Mouse (Mus musculus) limb, embryonic 14.5 days (tissue): ENCODE data around the gene Samd10. TPM values are rescaled to one million over a fixed set of nuclear protein-coding genes. Genes with fewer than 3 reads are reported as not detected.

ENCODE experiments used
- ATAC-seq: fragments of 200-750 bp; cut with Nextera tagmentation; 2 replicates; pipeline ENCODE4 v1.8.0; 2017; ENCODE audit warnings: low read depth, moderate number of reproducible peaks, moderate TSS enrichment; ENCODE audit not compliant: low FRiP score
- DNase-seq: peaks from one replicate; pipeline ENCODE4 v3.0.0-alpha.2; 2015; ENCODE audit warnings: low spot score
- H3K27ac ChIP-seq: fragments of 300-500 bp; sonication (generic); replicated peaks from 2 replicates; pipeline ENCODE4 v1.5.1; 2014; ENCODE audit warnings: low read depth, mild to moderate bottlenecking, low read length, moderate library complexity, mixed read lengths
- H3K27me3 ChIP-seq: fragments of 300-500 bp; sonication (generic); 2 replicates; pipeline ENCODE4 v1.6.1; 2014; ENCODE audit warnings: low read length, mixed read lengths; ENCODE audit not compliant: control insufficient read depth, insufficient read depth
- H3K36me3 ChIP-seq: fragments of 300-500 bp; sonication (generic); 2 replicates; pipeline ENCODE4 v1.6.1; 2014; ENCODE audit warnings: mild to moderate bottlenecking, low read length, moderate library complexity, mixed read lengths; ENCODE audit not compliant: control insufficient read depth, insufficient read depth
- H3K4me1 ChIP-seq: fragments of 300-500 bp; sonication (generic); 2 replicates; pipeline ENCODE4 v1.6.1; 2014; ENCODE audit warnings: antibody characterized with exemption, low read length, mixed read lengths; ENCODE audit not compliant: control insufficient read depth, insufficient read depth
- H3K4me2 ChIP-seq: fragments of 300-500 bp; sonication (generic); replicated peaks from 2 replicates; pipeline ENCODE4 v1.6.1; 2014; ENCODE audit warnings: low read depth, mild to moderate bottlenecking, low read length, moderate library complexity; ENCODE audit not compliant: severe bottlenecking
- H3K4me3 ChIP-seq: fragments of 300-500 bp; sonication (generic); replicated peaks from 2 replicates; pipeline ENCODE4 v1.5.1; 2014; ENCODE audit warnings: low read length
- H3K9ac ChIP-seq: fragments of 300-500 bp; sonication (generic); 2 replicates; pipeline ENCODE4 v1.6.1; 2014; ENCODE audit warnings: mild to moderate bottlenecking, low read depth, low read length, moderate library complexity; ENCODE audit not compliant: severe bottlenecking
- H3K9me3 ChIP-seq: fragments of 300-500 bp; sonication (generic); 2 replicates; pipeline ENCODE4 v1.6.1; 2016; ENCODE audit warnings: low read length; ENCODE audit not compliant: control insufficient read depth
- POLR2A ChIP-seq: fragments of 200-500 bp; IDR thresholded peaks from 2 replicates; pipeline ENCODE4 v1.8.0; 2012; ENCODE audit warnings: inconsistent platforms, mild to moderate bottlenecking, moderate library complexity, borderline replicate concordance; ENCODE audit not compliant: insufficient read depth, insufficient read length; ENCODE audit errors: extremely low read depth
- WGBS: fragments of 180-500 bp; shearing (Covaris S2); extraction: QIAGEN DNeasy Blood & Tissue Kit; methylation state at CpG from one replicate; pipeline ENCODE4 v1.1.7; 2014; 5-methylcytosine and 5-hydroxymethylcytosine counted together
- polyA plus RNA-seq, 2 experiments: library from polyadenylated mRNA; depleted of rRNA in 1 of 2; stranded (reverse) in 1 of 2; unstranded in 1 of 2; fragments of >200 nt; fragmentation: Nextera tagmentation in 1 of 2; extraction: Ambion mirVana in 1 of 2; gene quantifications; 2 replicates each; pipeline versions ENCODE4 v1.2.1 to v1.2.3; 2012 to 2014

Samd10 gene
- polyA plus RNA-seq, 2 experiments, result 9.2 to 10.2 TPM

- DNase-seq, result no peak
- WGBS, result 83% methylated on average over 2 of the region's 2 CpGs
Observed at GRCm38 (mm10) chr2:181582358-181582757, 16.7 kb downstream of the Samd10 start.

GRCm38 (mm10) chr2:181581402-181582120 is 17.5 kb downstream of the Samd10 start:
- TF ChIP-seq POLR2A, result peak; percentile 40; the same call in 1 of the 2 replicates
- peak overlapping the region; percentile 78 for H3K4me3 ChIP-seq
- H3K4me2 ChIP-seq, result peak overlapping the region; percentile 97
- H3K27ac ChIP-seq, result peak overlapping the region; percentile 89
- ATAC-seq, result peak; percentile 83
- peaks cover 4% of the 10 kb centered on the region; the same call in 1 of the 2 replicates for H3K4me1 ChIP-seq
- no peaks in the 10 kb centered on the region for H3K27me3 ChIP-seq
- peaks cover 36% of the 10 kb centered on the region for H3K36me3 ChIP-seq
- peak; percentile 73 for DNase-seq
- peak overlapping the region; percentile 85 for H3K9ac ChIP-seq
- H3K9me3 ChIP-seq, result no peaks in the 10 kb centered on the region
- 2% methylated on average over 49 of the region's 49 CpGs for WGBS

More at GRCm38 (mm10) chr2:181582358-181582757, 16.7 kb downstream of the Samd10 start:
- Histone ChIP-seq H3K9me3 (no peaks in the 10 kb centered on the region), H3K4me3 (no peak overlapping the region; the same call in 1 of the 2 replicates), H3K4me1 (peaks cover 4% of the 10 kb centered on the region; the same call in 1 of the 2 replicates), H3K36me3 (peaks cover 44% of the 10 kb centered on the region), H3K4me2 (peak overlapping the region; percentile 97; the same call in 1 of the 2 replicates), H3K27ac (no peak overlapping the region), H3K27me3 (no peaks in the 10 kb centered on the region), H3K9ac (no peak overlapping the region)
- no peak; the same call in 1 of the 2 replicates for ATAC-seq
- TF ChIP-seq POLR2A, result no peak

DNA sequence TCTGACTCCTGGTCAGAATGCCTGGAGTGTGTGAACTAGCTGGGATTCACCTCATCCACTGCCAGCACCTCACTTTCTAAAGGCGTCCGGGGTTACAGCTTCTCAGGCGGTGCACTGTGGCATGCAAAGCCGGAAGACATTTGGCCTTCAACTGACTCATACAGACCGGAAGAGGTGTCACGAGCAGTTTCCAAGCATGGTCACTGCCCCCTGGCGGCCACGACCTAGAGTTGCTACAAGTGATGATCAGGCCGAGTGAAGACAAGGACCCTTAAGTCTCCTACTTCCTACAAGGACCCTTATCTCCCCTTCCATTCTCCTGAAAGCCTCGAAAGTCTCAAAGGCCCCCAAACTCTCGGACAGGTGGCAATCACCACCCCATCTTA is 18.0 kb downstream of the Samd10 start:
- DNase-seq (peak; percentile 84), ATAC-seq (peak; percentile 82)
- no peaks in the 10 kb centered on the region for H3K9me3 ChIP-seq
- H3K36me3 ChIP-seq, result peaks cover 31% of the 10 kb centered on the region
- TF ChIP-seq POLR2A, result peak; percentile 10; the same call in 1 of the 2 replicates
- H3K27me3 ChIP-seq, result no peaks in the 10 kb centered on the region
- H3K4me2 ChIP-seq, result peak overlapping the region; percentile 97
- H3K27ac ChIP-seq, result peak overlapping the region; percentile 89
- H3K4me3 ChIP-seq, result peak overlapping the region; percentile 78
- peaks cover 4% of the 10 kb centered on the region; the same call in 1 of the 2 replicates for H3K4me1 ChIP-seq
- H3K9ac ChIP-seq, result peak overlapping the region; percentile 85
- under 1% methylated on average over 11 of the region's 11 CpGs for WGBS

DNA sequence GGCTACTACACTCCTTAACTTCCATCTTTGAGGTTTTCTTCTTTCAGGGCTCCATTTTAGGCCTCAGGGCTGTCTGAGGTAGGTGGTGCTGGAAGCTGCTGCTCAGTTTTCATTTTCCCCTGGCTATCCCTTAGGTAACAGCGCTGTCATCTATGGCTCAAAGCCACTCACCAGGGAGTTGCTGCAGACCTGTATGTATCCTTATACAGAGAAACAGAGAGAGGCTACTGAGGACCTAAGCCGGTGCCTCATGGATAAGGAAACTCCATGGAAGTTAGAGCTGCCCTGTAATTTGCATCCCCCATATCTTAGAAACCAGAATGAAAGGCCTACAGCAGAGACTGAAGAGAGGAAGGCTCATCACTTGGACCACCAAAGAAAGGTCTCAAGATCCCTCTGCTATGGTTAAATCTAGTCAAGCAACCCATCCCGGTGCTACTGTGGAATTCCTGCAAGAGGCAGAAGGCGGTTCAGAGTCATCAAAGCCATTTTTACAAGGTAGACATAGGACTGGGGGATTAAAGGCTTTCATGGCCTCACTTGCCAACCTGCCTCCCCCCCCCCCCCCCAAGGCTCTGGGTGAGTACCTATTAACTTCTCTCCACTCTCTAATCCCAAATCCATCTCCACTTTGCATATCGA is 18.8 kb downstream of the Samd10 start:
- Histone ChIP-seq H3K27ac (no peak overlapping the region), H3K4me1 (peaks cover 4% of the 10 kb centered on the region; the same call in 1 of the 2 replicates), H3K9me3 (no peaks in the 10 kb centered on the region), H3K4me3 (peak overlapping the region; percentile 78), H3K4me2 (peak overlapping the region; percentile 97), H3K27me3 (no peaks in the 10 kb centered on the region), H3K9ac (peak overlapping the region; percentile 44; the same call in 1 of the 2 replicates), H3K36me3 (peaks cover 23% of the 10 kb centered on the region)
- ATAC-seq (no peak), DNase-seq (no peak)
- no peak for TF ChIP-seq POLR2A
- WGBS, result 66% methylated on average over 5 of the region's 5 CpGs

- no peak for TF ChIP-seq POLR2A
- ATAC-seq, result no peak
- Histone ChIP-seq H3K9ac (no peak overlapping the region), H3K4me3 (no peak overlapping the region), H3K4me1 (peaks cover 4% of the 10 kb centered on the region; the same call in 1 of the 2 replicates), H3K36me3 (peaks cover 21% of the 10 kb centered on the region), H3K27me3 (no peaks in the 10 kb centered on the region), H3K27ac (no peak overlapping the region), H3K9me3 (no peaks in the 10 kb centered on the region), H3K4me2 (no peak overlapping the region)
- 93% methylated on average over 1 of the region's 1 CpGs for WGBS
- DNase-seq, result no peak
Observed at GRCm38 (mm10) chr2:181579681-181580080, 19.3 kb downstream of the Samd10 start.
